Mouse (Mus musculus) adrenal gland, postnatal 4 days (tissue): ENCODE measurements around the gene Usp30. TPM values are rescaled to one million over a fixed set of nuclear protein-coding genes. Genes with fewer than 3 reads are reported as not detected.

ENCODE experiments used
- DNase-seq, 2 experiments: peaks; one replicate each; pipeline ENCODE4 v3.0.0; 2021 to 2022; ENCODE audit warnings: low spot score in 2 of 2, mixed read lengths in 2 of 2
- long read RNA-seq, 2 experiments: library from polyadenylated mRNA; stranded (forward); transcript quantifications; one replicate each; pipeline ENCODE4 v2.0.0; 2021
- total RNA-seq, 2 experiments: library from RNA; stranded (reverse); gene quantifications; 2 replicates each; pipeline ENCODE4 v1.2.3; 2021

Gene Usp30
- total RNA-seq: 10 to 100 TPM; 40.3 to 41.2 TPM
- long read RNA-seq, experiment 1, full-length matches to known transcripts: 12 of 23 reads
- long read RNA-seq, experiment 1, partial matches to known transcripts: 2 of 23 reads
- long read RNA-seq, experiment 1, other reads (novel, unspliced or antisense): 9 of 23 reads
- long read RNA-seq, experiment 2, full-length matches to known transcripts: 14 of 45 reads
- long read RNA-seq, experiment 2, partial matches to known transcripts: 14 of 45 reads
- long read RNA-seq, experiment 2, other reads (novel, unspliced or antisense): 17 of 45 reads

- no peak for DNase-seq
Measured at GRCm38 (mm10) chr5:114065161-114065560, at the start of gene Usp30. Gene Usp30 (plus strand): TSS chr5:114065461.

GRCm38 (mm10) chr5:114024390-114024789 lies 40.9 kb upstream of the Usp30 start:
- DNase-seq: no peak

- no peak for DNase-seq
Measured at GRCm38 (mm10) chr5:114024885-114025284, 40.4 kb upstream of the Usp30 start.

- DNase-seq: no peak
Measured at GRCm38 (mm10) chr5:114027217-114027944, 37.9 kb upstream of the Usp30 start.

- no peak for DNase-seq
Measured at GRCm38 (mm10) chr5:114028111-114028510, 37.1 kb upstream of the Usp30 start.

GRCm38 (mm10) chr5:114030652-114031051 lies 34.6 kb upstream of the Usp30 start:
- DNase-seq: no peak

GRCm38 (mm10) chr5:114032161-114032763 lies 33.0 kb upstream of the Usp30 start:
- DNase-seq: no peak

GRCm38 (mm10) chr5:114034393-114034792 lies 30.9 kb upstream of the Usp30 start:
- DNase-seq: no peak

GRCm38 (mm10) chr5:114035111-114035510 lies 30.1 kb upstream of the Usp30 start:
- no peak for DNase-seq

- DNase-seq: no peak
Measured at GRCm38 (mm10) chr5:114040508-114040907, 24.8 kb upstream of the Usp30 start.

GRCm38 (mm10) chr5:114040911-114041310 lies 24.4 kb upstream of the Usp30 start:
- no peak for DNase-seq

GRCm38 (mm10) chr5:114041327-114041930 lies 23.8 kb upstream of the Usp30 start:
- DNase-seq: no peak

- no peak for DNase-seq
Measured at GRCm38 (mm10) chr5:114043800-114044199, 21.5 kb upstream of the Usp30 start.

GRCm38 (mm10) chr5:114045134-114045533 lies 20.1 kb upstream of the Usp30 start:
- DNase-seq: no peak

- DNase-seq: no peak
Measured at GRCm38 (mm10) chr5:114046151-114046550, 19.1 kb upstream of the Usp30 start.

GRCm38 (mm10) chr5:114046604-114047003 lies 18.7 kb upstream of the Usp30 start:
- no peak for DNase-seq

GRCm38 (mm10) chr5:114047182-114047581 lies 18.1 kb upstream of the Usp30 start:
- no peak for DNase-seq

- DNase-seq: no peak
Measured at GRCm38 (mm10) chr5:114048731-114049308, 16.4 kb upstream of the Usp30 start.

GRCm38 (mm10) chr5:114052246-114052761 lies 13.0 kb upstream of the Usp30 start:
- DNase-seq: peak; percentile 36 to 60

- no peak for DNase-seq
Measured at GRCm38 (mm10) chr5:114057129-114057731, 8.0 kb upstream of the Usp30 start.

- no peak for DNase-seq
Measured at GRCm38 (mm10) chr5:114061675-114062074, 3.6 kb upstream of the Usp30 start.
